Mouse (Mus musculus): Measurements from ENCODE around the gene Ptpn4.

Gene Ptpn4

DNA sequence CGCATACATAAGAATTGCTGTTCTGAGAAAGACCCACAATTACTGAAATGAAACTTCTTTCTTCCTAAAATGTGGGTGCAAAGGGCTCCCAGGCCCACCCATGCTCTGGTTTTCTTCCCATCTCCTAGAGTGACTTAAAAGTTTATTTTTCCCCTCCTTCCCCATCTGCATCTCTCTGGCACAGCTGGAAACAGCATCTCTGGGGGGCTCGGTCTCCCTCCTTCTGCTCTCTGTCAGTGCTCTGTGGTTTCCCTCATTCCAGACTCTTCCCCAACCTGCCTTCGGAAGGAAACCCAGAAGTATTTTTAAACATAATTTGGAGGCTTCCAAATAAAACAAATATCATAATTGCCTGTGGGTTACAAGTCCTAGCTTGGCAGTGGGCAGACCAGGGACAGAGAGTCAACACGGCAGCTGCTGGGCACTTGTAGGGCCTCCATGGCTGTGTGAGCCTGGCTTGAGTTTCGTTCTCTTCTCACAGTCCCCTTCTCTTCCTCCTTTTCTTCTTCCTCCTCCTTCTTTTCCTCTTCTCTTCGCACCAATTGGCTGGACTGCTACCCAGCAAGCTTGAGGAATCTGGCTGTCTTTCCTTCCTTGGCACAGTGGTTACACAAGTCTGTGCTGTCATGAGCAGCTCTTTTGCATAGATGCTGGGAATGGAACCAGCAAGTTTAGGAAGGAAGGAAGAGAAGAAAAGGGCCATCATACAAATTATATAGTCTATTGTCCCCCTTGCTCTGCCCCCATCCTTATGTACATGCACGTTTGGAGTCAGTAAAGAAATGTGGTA lies 26.3 kb upstream of the Ptpn4 start:
- TF ChIP-seq CTCF (conservative IDR thresholded peaks at IDR 0.05; ENCODE audit: low read length) (no peak), NANOG (IDR thresholded peaks at IDR 0.05; ENCODE audit: borderline replicate concordance, low read length) (no peak), POU5F1 (IDR thresholded peaks at IDR 0.05; ENCODE audit: borderline replicate concordance, low read length) (no peak)
- no peak overlapping the region for H3K4me3 ChIP-seq (replicated peaks; ENCODE audit: low read length)

DNA sequence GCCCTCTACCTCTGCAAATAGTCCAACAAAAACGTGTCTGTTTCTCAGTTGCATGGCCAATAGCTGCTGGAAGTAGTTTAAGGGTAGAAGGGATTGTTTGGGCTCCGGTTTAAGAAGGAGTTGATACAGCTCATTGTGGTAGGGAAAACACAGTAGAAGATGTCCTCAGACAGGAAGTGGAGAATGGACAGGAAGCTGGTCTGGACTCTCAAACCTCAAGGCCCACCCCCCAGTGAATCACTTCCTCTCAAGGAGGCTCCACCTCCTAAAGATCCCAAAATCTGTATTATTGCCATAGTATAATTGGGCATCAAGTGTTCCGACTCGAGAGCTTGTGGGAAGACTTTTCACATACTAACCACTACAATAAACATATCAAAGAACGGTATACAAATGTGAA lies 22.2 kb upstream of the Ptpn4 start:
- no peak for TF ChIP-seq CTCF (conservative IDR thresholded peaks at IDR 0.05; ENCODE audit: low read length)
- TF ChIP-seq POU5F1 (IDR thresholded peaks at IDR 0.05; ENCODE audit: borderline replicate concordance, low read length), result no peak
- no peak for TF ChIP-seq NANOG (IDR thresholded peaks at IDR 0.05; ENCODE audit: borderline replicate concordance, low read length)
- H3K27me3 ChIP-seq (ENCODE audit: insufficient read depth, low read length), result 0 out of 2 replicates have a peak, but pooled peaks cover 6% of the 10 kb centered on the region

More for the DNA sequence above, 26.3 kb upstream of the Ptpn4 start:
- Histone ChIP-seq H3K27me3 (ENCODE audit: insufficient read depth, low read length) (0 out of 2 replicates have a peak, but pooled peaks cover 6% of the 10 kb centered on the region), H3K36me3 (ENCODE audit: insufficient read depth, low read length) (no peaks in the 10 kb centered on the region), H3K9me3 (ENCODE audit: low read length) (no peaks in the 10 kb centered on the region), H3K4me1 (replicated peaks; ENCODE audit: low read depth, low read length) (peaks cover 37% of the 10 kb centered on the region)

DNA sequence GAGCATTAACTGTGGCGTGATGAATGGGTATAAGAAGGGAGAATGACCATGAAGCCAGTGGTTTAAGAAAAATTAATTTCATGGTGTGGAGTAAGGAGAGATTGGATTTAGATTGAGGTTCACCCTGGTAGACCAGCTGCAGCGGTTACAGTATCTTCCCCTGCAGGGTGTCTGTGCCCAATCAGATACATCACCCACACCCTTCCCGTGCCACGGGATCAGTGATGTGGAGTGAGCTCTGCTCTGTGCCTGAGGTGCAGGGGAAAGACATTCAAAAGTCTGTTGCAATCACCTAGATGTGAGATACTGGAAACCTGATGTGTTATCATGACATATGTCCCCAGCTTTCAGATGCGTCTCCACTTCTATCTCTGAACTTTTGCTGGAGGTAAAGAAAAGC lies 15.6 kb upstream of the Ptpn4 start:
- TF ChIP-seq CTCF (conservative IDR thresholded peaks at IDR 0.05; ENCODE audit: low read length) (no peak), POU5F1 (IDR thresholded peaks at IDR 0.05; ENCODE audit: borderline replicate concordance, low read length) (no peak)
- Histone ChIP-seq H3K9me3 (ENCODE audit: low read length) (no peaks in the 10 kb centered on the region), H3K27me3 (ENCODE audit: insufficient read depth, low read length) (no peaks in the 10 kb centered on the region), H3K4me3 (replicated peaks; ENCODE audit: low read length) (no peak overlapping the region), H3K4me1 (replicated peaks; ENCODE audit: low read depth, low read length) (0 out of 2 replicates have a peak, but pooled peaks cover 3% of the 10 kb centered on the region), H3K36me3 (ENCODE audit: insufficient read depth, low read length) (no peaks in the 10 kb centered on the region)

More for the DNA sequence above, 22.2 kb upstream of the Ptpn4 start:
- no peaks in the 10 kb centered on the region for H3K9me3 ChIP-seq (ENCODE audit: low read length)
- peaks cover 13% of the 10 kb centered on the region for H3K4me1 ChIP-seq (replicated peaks; ENCODE audit: low read depth, low read length)
- no peaks in the 10 kb centered on the region for H3K36me3 ChIP-seq (ENCODE audit: insufficient read depth, low read length)
- no peak overlapping the region for H3K4me3 ChIP-seq (replicated peaks; ENCODE audit: low read length)

DNA sequence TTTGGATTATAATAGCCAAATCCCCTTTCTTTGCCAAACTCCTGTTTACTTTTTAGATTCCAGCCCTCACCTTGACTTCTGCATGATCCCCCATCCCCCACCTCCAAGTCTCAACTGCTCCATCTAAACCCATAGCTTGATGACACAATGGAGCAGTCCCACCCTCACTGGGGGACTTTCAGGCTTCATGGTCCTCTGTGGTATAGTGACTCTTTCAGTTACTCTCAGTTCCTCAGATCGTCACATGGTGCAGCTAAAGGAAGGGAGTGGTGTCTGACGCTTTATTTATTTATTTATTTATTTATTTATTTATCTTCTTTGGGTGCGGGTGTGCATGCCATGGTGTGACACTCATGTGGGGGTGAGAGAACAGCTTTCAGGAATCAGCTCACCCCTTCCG lies 14.9 kb upstream of the Ptpn4 start:
- Histone ChIP-seq H3K9me3 (ENCODE audit: low read length) (no peaks in the 10 kb centered on the region), H3K4me3 (replicated peaks; ENCODE audit: low read length) (no peak overlapping the region), H3K27me3 (ENCODE audit: insufficient read depth, low read length) (no peaks in the 10 kb centered on the region), H3K4me1 (replicated peaks; ENCODE audit: low read depth, low read length) (0 out of 2 replicates have a peak, but pooled peaks cover 3% of the 10 kb centered on the region), H3K36me3 (ENCODE audit: insufficient read depth, low read length) (no peaks in the 10 kb centered on the region)
- TF ChIP-seq POU5F1 (IDR thresholded peaks at IDR 0.05; ENCODE audit: borderline replicate concordance, low read length) (no peak), CTCF (conservative IDR thresholded peaks at IDR 0.05; ENCODE audit: low read length) (no peak), NANOG (IDR thresholded peaks at IDR 0.05; ENCODE audit: borderline replicate concordance, low read length) (no peak)

DNA sequence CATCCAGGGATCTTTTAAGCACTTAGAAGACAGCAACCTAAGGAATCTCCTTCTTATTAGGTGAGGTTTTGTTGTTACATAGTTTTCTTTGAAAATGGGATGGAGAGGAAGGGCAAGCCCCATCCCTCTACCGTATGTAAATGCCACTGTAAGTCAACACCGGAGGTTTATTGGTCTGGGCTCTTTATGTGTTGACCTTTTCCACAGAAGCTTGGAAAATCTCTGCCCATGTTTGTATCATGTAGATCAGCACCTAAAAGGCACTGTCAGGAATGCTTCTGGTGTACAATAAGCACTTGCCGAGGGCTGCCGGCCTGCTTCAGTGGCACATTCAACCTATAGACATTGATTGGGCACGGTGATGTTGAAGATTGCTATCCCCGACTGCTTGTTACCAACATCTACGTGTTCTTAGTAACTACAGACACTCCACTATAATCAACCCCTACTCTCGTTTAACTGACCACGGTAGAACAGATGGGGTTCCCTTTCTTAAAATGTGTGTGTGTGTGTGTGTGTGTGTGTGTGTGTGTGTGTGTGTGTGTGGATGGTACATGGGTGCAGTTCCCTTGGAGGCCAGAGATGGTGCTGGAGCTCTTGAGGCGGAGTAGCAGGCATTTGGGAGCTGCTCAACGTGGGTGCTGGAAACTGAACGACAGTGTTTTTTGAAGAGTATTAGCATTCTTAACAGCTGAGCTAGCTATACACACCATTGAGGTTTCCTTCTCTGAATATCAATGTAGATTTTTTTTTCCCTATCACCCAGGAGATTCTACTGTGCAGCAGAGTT lies 11.9 kb upstream of the Ptpn4 start:
- TF ChIP-seq NANOG (IDR thresholded peaks at IDR 0.05; ENCODE audit: borderline replicate concordance, low read length) (no peak), POU5F1 (IDR thresholded peaks at IDR 0.05; ENCODE audit: borderline replicate concordance, low read length) (no peak), CTCF (conservative IDR thresholded peaks at IDR 0.05; ENCODE audit: low read length) (0 out of 2 replicates have a peak, but pooled peaks have one; percentile 12)
- 0 out of 2 replicates have a peak, but pooled peaks cover 3% of the 10 kb centered on the region for H3K4me1 ChIP-seq (replicated peaks; ENCODE audit: low read depth, low read length)
- no peak overlapping the region for H3K4me3 ChIP-seq (replicated peaks; ENCODE audit: low read length)
- H3K9me3 ChIP-seq (ENCODE audit: low read length), result no peaks in the 10 kb centered on the region
- H3K36me3 ChIP-seq (ENCODE audit: insufficient read depth, low read length), result no peaks in the 10 kb centered on the region
- H3K27me3 ChIP-seq (ENCODE audit: insufficient read depth, low read length), result no peaks in the 10 kb centered on the region

DNA sequence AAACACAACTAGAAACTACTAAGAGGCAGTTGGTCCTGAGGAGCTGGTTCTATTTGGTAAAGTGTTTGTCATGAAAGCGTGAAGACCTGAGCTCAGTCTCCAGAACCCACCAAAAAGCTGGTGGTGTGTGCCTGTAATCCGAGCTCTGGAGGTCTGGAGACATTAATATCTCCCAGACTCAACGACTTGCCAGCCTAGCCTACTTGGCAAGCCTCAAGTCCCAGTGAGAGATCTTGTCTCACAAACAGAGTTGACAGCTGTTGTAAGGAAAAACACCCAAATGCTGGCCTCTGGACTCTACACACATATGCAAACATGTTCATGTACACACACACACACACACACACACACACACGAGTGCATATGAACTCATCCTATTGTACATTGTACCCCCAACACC lies 7.9 kb upstream of the Ptpn4 start:
- H3K4me1 ChIP-seq (replicated peaks; ENCODE audit: low read depth, low read length), result 0 out of 2 replicates have a peak, but pooled peaks cover 3% of the 10 kb centered on the region
- no peaks in the 10 kb centered on the region for H3K36me3 ChIP-seq (ENCODE audit: insufficient read depth, low read length)
- no peak overlapping the region for H3K4me3 ChIP-seq (replicated peaks; ENCODE audit: low read length)
- H3K9me3 ChIP-seq (ENCODE audit: low read length), result no peaks in the 10 kb centered on the region
- no peaks in the 10 kb centered on the region for H3K27me3 ChIP-seq (ENCODE audit: insufficient read depth, low read length)
- TF ChIP-seq NANOG (IDR thresholded peaks at IDR 0.05; ENCODE audit: borderline replicate concordance, low read length) (no peak), CTCF (conservative IDR thresholded peaks at IDR 0.05; ENCODE audit: low read length) (no peak)

DNA sequence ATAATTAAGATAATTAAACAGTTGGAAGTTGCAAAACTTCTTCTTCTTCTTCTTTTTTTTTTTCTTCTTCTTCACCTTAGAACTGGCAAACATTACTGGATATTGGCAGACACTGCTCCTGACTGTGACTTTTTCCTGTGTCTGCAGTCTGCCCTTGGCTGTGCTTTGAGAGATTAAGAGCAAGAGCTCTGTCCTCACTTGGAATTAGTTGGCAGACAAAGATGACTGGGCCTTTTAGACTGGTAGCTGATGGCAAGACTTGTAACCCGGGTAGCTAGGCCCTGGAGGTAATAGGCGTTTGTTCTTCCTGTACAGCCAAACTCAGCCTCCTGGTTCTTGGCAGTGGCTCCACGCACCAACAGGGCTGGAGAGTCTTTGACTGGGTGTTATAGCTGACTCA lies 5.7 kb upstream of the Ptpn4 start:
- H3K9me3 ChIP-seq (ENCODE audit: low read length), result no peaks in the 10 kb centered on the region
- no peaks in the 10 kb centered on the region for H3K36me3 ChIP-seq (ENCODE audit: insufficient read depth, low read length)
- no peaks in the 10 kb centered on the region for H3K4me1 ChIP-seq (replicated peaks; ENCODE audit: low read depth, low read length)
- peaks cover 8% of the 10 kb centered on the region; the same call in 1 of the 2 replicates for H3K27me3 ChIP-seq (ENCODE audit: insufficient read depth, low read length)
- H3K4me3 ChIP-seq (replicated peaks; ENCODE audit: low read length), result no peak overlapping the region
- TF ChIP-seq NANOG (IDR thresholded peaks at IDR 0.05; ENCODE audit: borderline replicate concordance, low read length), result no peak
- TF ChIP-seq CTCF (conservative IDR thresholded peaks at IDR 0.05; ENCODE audit: low read length), result no peak
- no peak for TF ChIP-seq POU5F1 (IDR thresholded peaks at IDR 0.05; ENCODE audit: borderline replicate concordance, low read length)

DNA sequence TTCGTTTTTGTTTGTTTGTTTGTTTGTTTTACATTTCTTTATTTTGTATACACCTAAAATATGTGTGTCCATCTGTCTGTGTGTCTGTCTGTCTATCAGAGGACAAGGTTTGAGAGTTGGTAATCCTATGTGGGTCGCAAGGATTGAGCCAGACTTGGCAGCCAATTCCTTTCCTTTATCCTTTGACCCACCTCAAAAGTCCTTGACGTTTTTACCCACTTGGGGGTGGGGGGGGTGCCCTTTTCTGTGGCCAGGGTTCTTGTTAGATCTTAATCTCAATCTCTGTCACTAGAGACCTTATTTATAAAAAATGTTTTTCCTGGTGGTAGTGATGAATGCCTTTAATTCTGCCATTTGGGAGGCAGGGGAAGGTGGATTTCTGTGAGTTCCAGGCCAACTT lies 828 bp upstream of the Ptpn4 start:
- Histone ChIP-seq H3K4me1 (replicated peaks; ENCODE audit: low read depth, low read length) (peaks cover 14% of the 10 kb centered on the region), H3K4me3 (replicated peaks; ENCODE audit: low read length) (no peak overlapping the region), H3K27me3 (ENCODE audit: insufficient read depth, low read length) (peaks cover 8% of the 10 kb centered on the region; the same call in 1 of the 2 replicates), H3K36me3 (ENCODE audit: insufficient read depth, low read length) (no peaks in the 10 kb centered on the region), H3K9me3 (ENCODE audit: low read length) (no peaks in the 10 kb centered on the region)
- TF ChIP-seq NANOG (IDR thresholded peaks at IDR 0.05; ENCODE audit: borderline replicate concordance, low read length) (no peak), POU5F1 (IDR thresholded peaks at IDR 0.05; ENCODE audit: borderline replicate concordance, low read length) (no peak)
